Mouse (Mus musculus) testis, adult 2 months (tissue): ENCODE measurements around the gene Slc4a2.

Source experiments
- CTCF ChIP-seq: fragments of 200-500 bp; IDR thresholded peaks from 2 replicates; pipeline ENCODE4 v1.5.1; 2012; ENCODE audit warnings: low read depth, mild to moderate bottlenecking, inconsistent platforms, low read length, moderate library complexity; ENCODE audit not compliant: control insufficient read depth, insufficient read depth, insufficient replicate concordance
- POLR2A ChIP-seq: fragments of 200-500 bp; IDR thresholded peaks from 2 replicates; pipeline ENCODE4 v1.6.1; 2012; ENCODE audit warnings: low read depth, mild to moderate bottlenecking, inconsistent platforms, low read length, moderate library complexity; ENCODE audit not compliant: control insufficient read depth

DNA sequence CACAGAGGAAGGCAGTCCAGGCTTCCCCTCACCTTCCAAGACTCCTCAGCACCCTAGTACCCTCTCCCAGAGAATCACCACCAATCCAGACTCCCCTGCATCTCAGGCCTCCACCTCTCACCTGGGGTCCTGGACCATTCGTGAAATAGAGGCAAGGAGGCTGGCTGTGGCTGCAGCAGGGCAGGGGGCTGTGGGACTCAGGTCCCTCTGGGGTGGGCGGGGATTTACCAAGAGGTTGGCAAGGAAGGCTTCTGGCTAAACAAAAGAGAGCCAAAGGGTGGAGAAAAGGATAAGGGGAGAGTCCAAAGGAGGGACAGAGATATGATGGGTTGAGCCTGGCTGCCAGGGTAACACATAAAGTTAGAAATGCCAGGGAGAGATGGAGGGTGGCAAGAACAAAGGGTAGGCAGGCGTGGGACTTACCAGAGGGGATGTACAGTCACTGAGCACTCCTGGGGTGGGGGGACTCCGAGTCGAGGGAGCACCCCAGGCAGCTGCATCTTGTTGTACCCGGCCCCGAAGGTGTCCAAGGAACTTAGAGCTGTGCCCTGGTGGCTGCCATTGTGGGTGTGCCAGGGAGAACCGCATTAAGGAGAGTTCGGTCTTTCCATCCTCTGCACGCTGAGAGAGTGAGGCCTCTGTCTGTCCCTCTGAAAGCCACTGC, 37.6 kb upstream of the Slc4a2 start:
- no peak for TF ChIP-seq CTCF
- TF ChIP-seq POLR2A: no peak
